Mouse (Mus musculus): ENCODE results near the gene Lamtor3. TPM values are rescaled to one million over a fixed set of nuclear protein-coding genes. Genes with fewer than 3 reads are reported as not detected.

Lamtor3 gene
- polyA plus RNA-seq, 1 experiment from 2014 or later: 156 TPM

- Histone ChIP-seq H3K4me1 (replicated peaks; ENCODE audit: control insufficient read depth, insufficient read depth, low read length) (0 out of 2 replicates have a peak, but pooled peaks cover 16% of the 10 kb centered on the region), H3K9ac (ENCODE audit: low read depth, low read length) (no peak overlapping the region), H3K27ac (ENCODE audit: low read depth, low read length) (peak overlapping the region; percentile 54), H3K4me3 (ENCODE audit: low read depth, low read length) (no peak overlapping the region), H3K36me3 (ENCODE audit: control insufficient read depth, insufficient read depth) (peaks cover 12% of the 10 kb centered on the region; the same call in 1 of the 2 replicates), H3K9me3 (ENCODE audit: control insufficient read depth) (no peaks in the 10 kb centered on the region), H3K27me3 (replicated peaks; ENCODE audit: control insufficient read depth, insufficient read depth, low read length) (no peaks in the 10 kb centered on the region), H3K4me2 (replicated peaks; ENCODE audit: low read depth) (no peak overlapping the region)
- TF ChIP-seq CTCF (IDR thresholded peaks at IDR 0.05; ENCODE audit: low read depth): no peak
- WGBS: 61% methylated on average over 5 of the region's 5 CpGs
- peak; percentile 23; the same call in 1 of the 2 replicates for ATAC-seq
Measured at GRCm38 (mm10) chr3:137972224-137972623, 53.9 kb downstream of the Lamtor3 start.

DNA sequence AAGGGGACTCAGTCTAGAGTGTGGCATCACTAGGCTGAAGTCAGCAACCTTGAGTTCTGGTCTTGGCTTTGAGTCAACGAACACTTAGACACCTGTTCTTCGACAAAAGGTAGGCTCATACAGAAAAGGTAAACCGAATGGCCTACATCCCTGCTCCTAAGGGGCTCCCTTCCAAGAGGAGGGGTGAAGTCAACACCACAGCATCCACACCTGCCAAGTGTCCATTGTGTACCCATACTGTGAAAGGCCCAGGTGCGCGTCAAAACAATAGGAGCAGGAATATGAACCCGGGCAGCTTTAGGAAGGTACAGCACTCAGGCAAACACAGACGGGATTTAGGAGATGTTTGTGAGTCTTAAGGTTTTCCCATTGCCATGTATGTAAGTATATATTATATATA is 54.7 kb downstream of the Lamtor3 start:
- 0 out of 2 replicates have a peak, but pooled peaks cover 13% of the 10 kb centered on the region for H3K4me1 ChIP-seq (replicated peaks; ENCODE audit: control insufficient read depth, insufficient read depth, low read length)
- peaks cover 8% of the 10 kb centered on the region; the same call in 1 of the 2 replicates for H3K36me3 ChIP-seq (ENCODE audit: control insufficient read depth, insufficient read depth)
- 92% methylated on average over 7 of the region's 7 CpGs for WGBS
- H3K27ac ChIP-seq (ENCODE audit: low read depth, low read length): 0 out of 2 replicates have a peak overlapping the region, but pooled peaks have one; percentile 54
- ATAC-seq: no peak
- peak overlapping the region; percentile 30; the same call in 1 of the 2 replicates for H3K4me2 ChIP-seq (replicated peaks; ENCODE audit: low read depth)
- no peaks in the 10 kb centered on the region for H3K9me3 ChIP-seq (ENCODE audit: control insufficient read depth)
- H3K9ac ChIP-seq (ENCODE audit: low read depth, low read length): no peak overlapping the region
- no peak overlapping the region for H3K4me3 ChIP-seq (ENCODE audit: low read depth, low read length)
- H3K27me3 ChIP-seq (replicated peaks; ENCODE audit: control insufficient read depth, insufficient read depth, low read length): no peaks in the 10 kb centered on the region
- TF ChIP-seq CTCF (IDR thresholded peaks at IDR 0.05; ENCODE audit: low read depth): no peak

GRCm38 (mm10) chr3:137974306-137974705 is 56.0 kb downstream of the Lamtor3 start:
- Histone ChIP-seq H3K4me1 (replicated peaks; ENCODE audit: control insufficient read depth, insufficient read depth, low read length) (0 out of 2 replicates have a peak, but pooled peaks cover 13% of the 10 kb centered on the region), H3K9me3 (ENCODE audit: control insufficient read depth) (no peaks in the 10 kb centered on the region), H3K9ac (ENCODE audit: low read depth, low read length) (no peak overlapping the region), H3K36me3 (ENCODE audit: control insufficient read depth, insufficient read depth) (peaks cover 8% of the 10 kb centered on the region; the same call in 1 of the 2 replicates), H3K4me2 (replicated peaks; ENCODE audit: low read depth) (peak overlapping the region; percentile 47), H3K27me3 (replicated peaks; ENCODE audit: control insufficient read depth, insufficient read depth, low read length) (no peaks in the 10 kb centered on the region), H3K4me3 (ENCODE audit: low read depth, low read length) (no peak overlapping the region), H3K27ac (ENCODE audit: low read depth, low read length) (peak overlapping the region; percentile 70)
- peak; percentile 71 for ATAC-seq
- TF ChIP-seq CTCF (IDR thresholded peaks at IDR 0.05; ENCODE audit: low read depth): no peak
- WGBS: 50% methylated on average over 8 of the region's 8 CpGs

DNA sequence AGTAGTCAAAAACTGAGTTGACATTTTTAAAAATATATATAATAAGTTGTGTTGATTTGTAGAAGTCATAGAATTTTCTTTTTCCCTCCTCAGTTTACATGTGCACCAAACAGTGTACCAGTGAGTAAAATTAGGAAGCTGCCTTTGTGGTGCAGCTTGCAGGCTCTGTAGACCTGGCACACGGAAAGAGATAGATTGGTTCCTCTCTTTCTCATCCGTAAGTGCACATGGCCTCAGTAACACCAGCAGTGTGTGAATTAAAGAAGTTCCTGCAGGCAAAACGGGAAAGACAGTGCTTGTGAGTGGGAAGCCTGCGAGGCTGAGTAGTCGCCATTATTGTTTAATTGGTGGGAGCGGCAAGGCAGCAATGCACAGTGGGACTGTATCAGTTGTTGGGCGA is 57.1 kb downstream of the Lamtor3 start:
- ATAC-seq: no peak
- Histone ChIP-seq H3K9me3 (ENCODE audit: control insufficient read depth) (no peaks in the 10 kb centered on the region), H3K9ac (ENCODE audit: low read depth, low read length) (no peak overlapping the region), H3K4me2 (replicated peaks; ENCODE audit: low read depth) (no peak overlapping the region), H3K4me1 (replicated peaks; ENCODE audit: control insufficient read depth, insufficient read depth, low read length) (0 out of 2 replicates have a peak, but pooled peaks cover 7% of the 10 kb centered on the region), H3K4me3 (ENCODE audit: low read depth, low read length) (no peak overlapping the region), H3K27me3 (replicated peaks; ENCODE audit: control insufficient read depth, insufficient read depth, low read length) (no peaks in the 10 kb centered on the region), H3K36me3 (ENCODE audit: control insufficient read depth, insufficient read depth) (peaks cover 8% of the 10 kb centered on the region; the same call in 1 of the 2 replicates), H3K27ac (ENCODE audit: low read depth, low read length) (0 out of 2 replicates have a peak overlapping the region, but pooled peaks have one; percentile 9)
- no peak for TF ChIP-seq CTCF (IDR thresholded peaks at IDR 0.05; ENCODE audit: low read depth)
- 74% methylated on average over 7 of the region's 7 CpGs for WGBS

GRCm38 (mm10) chr3:137975856-137976423 is 57.6 kb downstream of the Lamtor3 start:
- TF ChIP-seq CTCF (IDR thresholded peaks at IDR 0.05; ENCODE audit: low read depth): no peak
- H3K27me3 ChIP-seq (replicated peaks; ENCODE audit: control insufficient read depth, insufficient read depth, low read length): no peaks in the 10 kb centered on the region
- no peak overlapping the region for H3K4me3 ChIP-seq (ENCODE audit: low read depth, low read length)
- H3K36me3 ChIP-seq (ENCODE audit: control insufficient read depth, insufficient read depth): peaks cover 8% of the 10 kb centered on the region; the same call in 1 of the 2 replicates
- H3K27ac ChIP-seq (ENCODE audit: low read depth, low read length): 0 out of 2 replicates have a peak overlapping the region, but pooled peaks have one; percentile 9
- ATAC-seq: no peak
- H3K4me1 ChIP-seq (replicated peaks; ENCODE audit: control insufficient read depth, insufficient read depth, low read length): 0 out of 2 replicates have a peak, but pooled peaks cover 7% of the 10 kb centered on the region
- H3K9me3 ChIP-seq (ENCODE audit: control insufficient read depth): no peaks in the 10 kb centered on the region
- no peak overlapping the region for H3K4me2 ChIP-seq (replicated peaks; ENCODE audit: low read depth)
- H3K9ac ChIP-seq (ENCODE audit: low read depth, low read length): no peak overlapping the region
- WGBS: 83% methylated on average over 17 of the region's 17 CpGs

DNA sequence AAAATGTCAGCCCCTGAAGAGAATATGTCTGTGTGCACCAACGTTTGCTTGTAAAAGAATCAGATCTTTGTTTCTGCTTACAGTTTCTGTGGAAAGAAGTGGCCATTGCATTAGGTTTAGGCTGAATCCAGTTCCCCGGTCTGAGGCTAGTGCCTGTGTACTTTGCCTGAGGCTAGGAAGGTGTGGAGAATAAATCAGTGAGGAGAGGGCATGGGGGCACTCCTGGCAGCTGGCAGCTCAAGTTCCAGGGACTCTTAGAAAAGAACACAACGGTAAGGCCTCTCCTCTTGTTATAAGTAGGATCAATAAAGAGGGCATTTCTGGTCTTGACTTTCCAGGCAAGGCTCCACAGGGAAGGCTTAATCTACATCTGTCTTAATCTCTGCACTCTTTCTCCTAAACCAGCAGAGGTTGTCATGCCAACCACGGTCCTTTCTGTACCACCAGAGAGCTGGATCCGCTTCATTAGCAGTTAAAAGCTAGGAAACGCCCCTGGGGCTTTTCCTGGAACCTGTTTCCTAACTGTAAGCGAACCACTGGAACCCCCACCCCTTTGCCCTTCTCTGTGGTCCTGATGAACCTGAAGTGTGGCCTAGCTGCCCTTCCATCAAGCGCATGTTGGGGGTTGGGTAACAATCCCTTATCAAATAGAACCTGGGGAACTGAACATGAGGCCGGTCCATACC is 58.8 kb downstream of the Lamtor3 start:
- peaks cover 8% of the 10 kb centered on the region; the same call in 1 of the 2 replicates for H3K36me3 ChIP-seq (ENCODE audit: control insufficient read depth, insufficient read depth)
- 0 out of 2 replicates have a peak, but pooled peaks cover 7% of the 10 kb centered on the region for H3K4me1 ChIP-seq (replicated peaks; ENCODE audit: control insufficient read depth, insufficient read depth, low read length)
- no peaks in the 10 kb centered on the region for H3K27me3 ChIP-seq (replicated peaks; ENCODE audit: control insufficient read depth, insufficient read depth, low read length)
- ATAC-seq: no peak
- no peaks in the 10 kb centered on the region for H3K9me3 ChIP-seq (ENCODE audit: control insufficient read depth)
- WGBS: 69% methylated on average over 9 of the region's 9 CpGs
- H3K4me3 ChIP-seq (ENCODE audit: low read depth, low read length): no peak overlapping the region
- no peak overlapping the region for H3K9ac ChIP-seq (ENCODE audit: low read depth, low read length)
- no peak overlapping the region for H3K27ac ChIP-seq (ENCODE audit: low read depth, low read length)
- TF ChIP-seq CTCF (IDR thresholded peaks at IDR 0.05; ENCODE audit: low read depth): no peak
- no peak overlapping the region for H3K4me2 ChIP-seq (replicated peaks; ENCODE audit: low read depth)
